Mouse (Mus musculus) heart, adult 2 months (tissue): ENCODE measurements around the gene Tbcc. TPM values are rescaled to one million over a fixed set of nuclear protein-coding genes. Genes with fewer than 3 reads are reported as not detected.

Experiments
- DNase-seq, 2 experiments: peaks; one replicate each; pipeline ENCODE4 v3.0.0; 2021
- H3K27ac ChIP-seq: fragments of 200-600 bp; 2 replicates; pipeline ENCODE4 v1.8.1; 2022
- H3K27me3 ChIP-seq: fragments of 200-500 bp; 2 replicates; pipeline ENCODE4 v1.6.1; 2012; ENCODE audit warnings: mild to moderate bottlenecking, low read length, inconsistent platforms, mixed read lengths; ENCODE audit not compliant: control insufficient read depth, insufficient read depth
- H3K36me3 ChIP-seq: fragments of 200-500 bp; 2 replicates; pipeline ENCODE4 v1.6.1; 2012; ENCODE audit warnings: low read length, inconsistent platforms; ENCODE audit not compliant: control insufficient read depth, insufficient read depth
- H3K4me1 ChIP-seq: fragments of 200-500 bp; 2 replicates; pipeline ENCODE4 v1.6.1; 2011; ENCODE audit warnings: low read length; ENCODE audit not compliant: control insufficient read depth, insufficient read depth
- H3K4me3 ChIP-seq: fragments of 200-600 bp; 2 replicates; pipeline ENCODE4 v1.8.1; 2022
- H3K79me2 ChIP-seq: fragments of 200-500 bp; replicated peaks from 2 replicates; pipeline ENCODE4 v1.6.1; 2012; ENCODE audit warnings: mild to moderate bottlenecking, inconsistent platforms, low read length, moderate library complexity, mixed read lengths; ENCODE audit not compliant: control insufficient read depth, insufficient read depth
- H3K9ac ChIP-seq: fragments of 200-500 bp; 2 replicates; pipeline ENCODE4 v1.6.1; 2012; ENCODE audit warnings: low read depth, mild to moderate bottlenecking, control low read depth, inconsistent platforms, low read length, mixed read lengths
- CTCF ChIP-seq: fragments of 200-600 bp; IDR thresholded peaks from 2 replicates; pipeline ENCODE4 v1.8.1; 2022; ENCODE audit warnings: antibody characterized with exemption, mild to moderate bottlenecking, moderate library complexity
- EP300 ChIP-seq: fragments of 200-500 bp; IDR thresholded peaks from 2 replicates; pipeline ENCODE4 v1.6.1; 2011; ENCODE audit warnings: low read depth, low read length, control low read depth; ENCODE audit not compliant: insufficient read depth
- POLR2A ChIP-seq: fragments of 200-500 bp; IDR thresholded peaks from 2 replicates; pipeline ENCODE4 v1.6.1; 2011; ENCODE audit warnings: mild to moderate bottlenecking, low read depth, low read length, control low read depth; ENCODE audit not compliant: insufficient read depth
- WGBS: fragments of 180-500 bp; shearing (Covaris S2); methylation state at CpG from one replicate; pipeline ENCODE4 v1.1.7; 2018; 5-methylcytosine and 5-hydroxymethylcytosine counted together
- intact Hi-C: fragments of 180-260 bp; cut with DNase I; formaldehyde crosslinking; loops from one replicate; pipeline ENCODE4 v1.15.1; 2025
- polyA plus RNA-seq: library from polyadenylated mRNA; depleted of rRNA; stranded (reverse); fragments of >200 nt; gene quantifications from 2 replicates; pipeline ENCODE4 v1.2.3, GENCODE M21; 2012
- total RNA-seq, 2 experiments: library from RNA; stranded (reverse); gene quantifications; 2 replicates each; pipeline ENCODE4 v1.2.3; 2021

The Tbcc gene
- total and polyA plus RNA-seq, 3 experiments: 12.7 to 16.3 (median 16.3) TPM

- H3K27me3 ChIP-seq: no peaks in the 10 kb centered on the region
- peaks cover 4% of the 10 kb centered on the region for H3K4me1 ChIP-seq
- intact Hi-C loops: no loop called here
- 53% methylated on average over 2 of the region's 2 CpGs for WGBS
- H3K27ac ChIP-seq: peak overlapping the region; percentile 67
- no peaks in the 10 kb centered on the region for H3K79me2 ChIP-seq
- no peak overlapping the region for H3K9ac ChIP-seq
- H3K36me3 ChIP-seq: no peaks in the 10 kb centered on the region
- DNase-seq: no peak
- H3K4me3 ChIP-seq: no peak overlapping the region
- TF ChIP-seq EP300 (no peak), CTCF (no peak), POLR2A (no peak)
Measured at GRCm38 (mm10) chr17:46880322-46880721, 10.2 kb upstream of the Tbcc start.

GRCm38 (mm10) chr17:46881728-46882127, 8.8 kb upstream of the Tbcc start:
- peaks cover 7% of the 10 kb centered on the region for H3K4me1 ChIP-seq
- no peaks in the 10 kb centered on the region for H3K79me2 ChIP-seq
- 85% methylated on average over 6 of the region's 6 CpGs for WGBS
- no peaks in the 10 kb centered on the region for H3K27me3 ChIP-seq
- H3K27ac ChIP-seq: no peak overlapping the region
- H3K36me3 ChIP-seq: no peaks in the 10 kb centered on the region
- no peak overlapping the region for H3K9ac ChIP-seq
- intact Hi-C loops: no loop called here
- no peak overlapping the region for H3K4me3 ChIP-seq
- peak in 1 of 2 experiments; percentile 16 for DNase-seq
- TF ChIP-seq POLR2A: no peak
- TF ChIP-seq CTCF: no peak
- TF ChIP-seq EP300: no peak

- Histone ChIP-seq H3K27me3 (no peaks in the 10 kb centered on the region), H3K79me2 (no peaks in the 10 kb centered on the region), H3K9ac (no peak overlapping the region), H3K4me3 (no peak overlapping the region), H3K36me3 (no peaks in the 10 kb centered on the region), H3K4me1 (peaks cover 7% of the 10 kb centered on the region), H3K27ac (no peak overlapping the region)
- WGBS: 95% methylated on average over 9 of the region's 9 CpGs
- intact Hi-C loops: no loop called here
- DNase-seq: no peak
- TF ChIP-seq CTCF (no peak), POLR2A (no peak), EP300 (no peak)
Measured at GRCm38 (mm10) chr17:46883107-46883506, 7.4 kb upstream of the Tbcc start.

- Histone ChIP-seq H3K79me2 (no peaks in the 10 kb centered on the region), H3K9ac (no peak overlapping the region), H3K27ac (no peak overlapping the region), H3K4me3 (no peak overlapping the region), H3K4me1 (peaks cover 5% of the 10 kb centered on the region), H3K36me3 (no peaks in the 10 kb centered on the region), H3K27me3 (no peaks in the 10 kb centered on the region)
- 94% methylated on average over 6 of the region's 6 CpGs for WGBS
- TF ChIP-seq EP300 (no peak), CTCF (no peak), POLR2A (no peak)
- intact Hi-C loops: no loop called here
- no peak for DNase-seq
Measured at GRCm38 (mm10) chr17:46884766-46885165, 5.7 kb upstream of the Tbcc start.

GRCm38 (mm10) chr17:46885218-46885909, 5.1 kb upstream of the Tbcc start:
- Histone ChIP-seq H3K9ac (no peak overlapping the region), H3K27me3 (no peaks in the 10 kb centered on the region), H3K4me3 (no peak overlapping the region), H3K27ac (no peak overlapping the region), H3K36me3 (no peaks in the 10 kb centered on the region), H3K4me1 (peaks cover 4% of the 10 kb centered on the region), H3K79me2 (no peaks in the 10 kb centered on the region)
- TF ChIP-seq EP300 (no peak), POLR2A (no peak), CTCF (no peak)
- no peak for DNase-seq
- WGBS: 68% methylated on average over 11 of the region's 11 CpGs
- intact Hi-C loops: no loop called here

- Histone ChIP-seq H3K27ac (no peak overlapping the region), H3K27me3 (no peaks in the 10 kb centered on the region), H3K4me1 (peaks cover 2% of the 10 kb centered on the region), H3K4me3 (no peak overlapping the region), H3K9ac (no peak overlapping the region), H3K36me3 (no peaks in the 10 kb centered on the region), H3K79me2 (no peaks in the 10 kb centered on the region)
- DNase-seq: peak in 1 of 2 experiments; percentile 17
- intact Hi-C loops: no loop called here
- no peak for TF ChIP-seq EP300
- 39% methylated on average over 17 of the region's 17 CpGs for WGBS
Measured at GRCm38 (mm10) chr17:46885910-46886643, 4.4 kb upstream of the Tbcc start.
